Mouse (Mus musculus) neural tube, embryonic 13.5 days (tissue): ENCODE results near the gene 4933411K16Rik. TPM values are rescaled to one million over a fixed set of nuclear protein-coding genes. Genes with fewer than 3 reads are reported as not detected.
A peak's percentile ranks its signal among the peaks of the same experiment; 100 is the strongest.

Experiments used
- ATAC-seq: fragments of 200-750 bp; cut with Nextera tagmentation; 2 replicates; pipeline ENCODE4 v1.8.0; 2017; ENCODE audit warnings: low read depth, mild to moderate bottlenecking, moderate TSS enrichment, moderate library complexity
- H3K27ac ChIP-seq: fragments of 300-500 bp; sonication (generic); replicated peaks from 2 replicates; pipeline ENCODE4 v1.5.1; 2015; ENCODE audit warnings: moderate library complexity, mild to moderate bottlenecking, inconsistent platforms
- H3K27me3 ChIP-seq: fragments of 300-500 bp; sonication (generic); 2 replicates; pipeline ENCODE4 v1.6.1; 2015; ENCODE audit warnings: mild to moderate bottlenecking, inconsistent platforms
- H3K36me3 ChIP-seq: fragments of 300-500 bp; sonication (generic); 2 replicates; pipeline ENCODE4 v1.6.1; 2015; ENCODE audit warnings: mild to moderate bottlenecking, inconsistent platforms
- H3K4me1 ChIP-seq: fragments of 300-500 bp; sonication (generic); replicated peaks from 2 replicates; pipeline ENCODE4 v1.6.1; 2015; ENCODE audit warnings: inconsistent platforms
- H3K4me2 ChIP-seq: fragments of 300-500 bp; sonication (generic); 2 replicates; pipeline ENCODE4 v1.6.1; 2015; ENCODE audit warnings: inconsistent platforms, mild to moderate bottlenecking, moderate library complexity
- H3K4me3 ChIP-seq: fragments of 300-500 bp; sonication (generic); 2 replicates; pipeline ENCODE4 v1.5.1; 2015; ENCODE audit warnings: mild to moderate bottlenecking, inconsistent platforms
- H3K9ac ChIP-seq: fragments of 300-500 bp; sonication (generic); 2 replicates; pipeline ENCODE4 v1.6.1; 2015; ENCODE audit warnings: moderate library complexity, mild to moderate bottlenecking, inconsistent platforms
- H3K9me3 ChIP-seq: fragments of 300-500 bp; sonication (generic); 2 replicates; pipeline ENCODE4 v1.6.1; 2016; ENCODE audit warnings: inconsistent platforms
- WGBS: fragments of 180-500 bp; shearing (Covaris S2); methylation state at CpG from one replicate; pipeline ENCODE4 v1.1.7; 2015; 5-methylcytosine and 5-hydroxymethylcytosine counted together
- polyA plus RNA-seq: library from polyadenylated mRNA; unstranded; fragments of >200 nt; fragmentation: Nextera tagmentation; extraction: Ambion mirVana; gene quantifications from 2 replicates; pipeline ENCODE4 v1.2.1, GENCODE M21; 2015

4933411K16Rik gene
- polyA plus RNA-seq = 0.36 TPM in 1 of 2 replicates, not detected in the other

- Histone ChIP-seq H3K27ac (no peak within 1 kb of the TSS), H3K36me3 (no peaks in the 10 kb centered on the region), H3K9ac (no peak within 1 kb of the TSS), H3K27me3 (no peaks in the 10 kb centered on the region), H3K9me3 (no peaks in the 10 kb centered on the region), H3K4me2 (no peak within 1 kb of the TSS), H3K4me1 (no peaks in the 10 kb centered on the region), H3K4me3 (no peak within 1 kb of the TSS)
- no peak for ATAC-seq
- 77% methylated on average over 4 of the region's 4 CpGs for WGBS
Measured at GRCm38 (mm10) chr19:42051948-42052347, at the start of gene 4933411K16Rik. 4933411K16Rik (plus strand) TSS chr19:42052248.

GRCm38 (mm10) chr19:42004258-42004657 is 47.8 kb upstream of the 4933411K16Rik start:
- Histone ChIP-seq H3K4me2 (no peak overlapping the region), H3K4me1 (peaks cover 4% of the 10 kb centered on the region; the same call in 1 of the 2 replicates), H3K36me3 (no peaks in the 10 kb centered on the region), H3K4me3 (no peak overlapping the region), H3K9me3 (no peaks in the 10 kb centered on the region), H3K27ac (no peak overlapping the region), H3K27me3 (no peaks in the 10 kb centered on the region), H3K9ac (no peak overlapping the region)
- WGBS = 81% methylated on average over 6 of the region's 6 CpGs
- no peak for ATAC-seq

- Histone ChIP-seq H3K27ac (no peak overlapping the region), H3K4me1 (peaks cover under 1% of the 10 kb centered on the region), H3K27me3 (no peaks in the 10 kb centered on the region), H3K4me2 (no peak overlapping the region), H3K9me3 (no peaks in the 10 kb centered on the region), H3K4me3 (no peak overlapping the region), H3K36me3 (no peaks in the 10 kb centered on the region), H3K9ac (no peak overlapping the region)
- ATAC-seq = no peak
- 88% methylated on average over 3 of the region's 3 CpGs for WGBS
Measured at GRCm38 (mm10) chr19:42005616-42006015, 46.4 kb upstream of the 4933411K16Rik start.

- 68% methylated on average over 8 of the region's 8 CpGs for WGBS
- Histone ChIP-seq H3K4me3 (no peak overlapping the region), H3K27me3 (no peaks in the 10 kb centered on the region), H3K9ac (no peak overlapping the region), H3K36me3 (no peaks in the 10 kb centered on the region), H3K4me1 (no peaks in the 10 kb centered on the region; the same call in none of the 2 replicates), H3K4me2 (no peak overlapping the region), H3K9me3 (no peaks in the 10 kb centered on the region), H3K27ac (no peak overlapping the region)
- no peak for ATAC-seq
Measured at GRCm38 (mm10) chr19:42006568-42006967, 45.5 kb upstream of the 4933411K16Rik start.

GRCm38 (mm10) chr19:42008586-42008985 is 43.5 kb upstream of the 4933411K16Rik start:
- H3K27ac ChIP-seq = no peak overlapping the region
- no peaks in the 10 kb centered on the region for H3K36me3 ChIP-seq
- whole genome bisulfite sequencing = 55% methylated on average over 3 of the region's 3 CpGs
- H3K27me3 ChIP-seq = no peaks in the 10 kb centered on the region
- no peak overlapping the region for H3K4me3 ChIP-seq
- H3K9me3 ChIP-seq = no peaks in the 10 kb centered on the region
- ATAC-seq = no peak
- H3K4me1 ChIP-seq = no peaks in the 10 kb centered on the region; the same call in none of the 2 replicates
- no peak overlapping the region for H3K4me2 ChIP-seq
- H3K9ac ChIP-seq = no peak overlapping the region

- H3K9me3 ChIP-seq = no peaks in the 10 kb centered on the region
- H3K9ac ChIP-seq = no peak overlapping the region
- no peak overlapping the region for H3K4me2 ChIP-seq
- H3K4me3 ChIP-seq = no peak overlapping the region
- H3K36me3 ChIP-seq = no peaks in the 10 kb centered on the region
- 56% methylated on average over 7 of the region's 7 CpGs for WGBS
- no peaks in the 10 kb centered on the region for H3K27me3 ChIP-seq
- no peaks in the 10 kb centered on the region; the same call in none of the 2 replicates for H3K4me1 ChIP-seq
- H3K27ac ChIP-seq = no peak overlapping the region
- no peak for ATAC-seq
Measured at GRCm38 (mm10) chr19:42009067-42009466, 43.0 kb upstream of the 4933411K16Rik start.

- Histone ChIP-seq H3K27me3 (no peaks in the 10 kb centered on the region), H3K36me3 (no peaks in the 10 kb centered on the region), H3K27ac (no peak overlapping the region), H3K4me1 (no peaks in the 10 kb centered on the region; the same call in none of the 2 replicates), H3K9ac (no peak overlapping the region), H3K4me2 (no peak overlapping the region), H3K9me3 (no peaks in the 10 kb centered on the region), H3K4me3 (no peak overlapping the region)
- ATAC-seq = no peak
- WGBS = 52% methylated on average over 4 of the region's 4 CpGs
Measured at GRCm38 (mm10) chr19:42010436-42010835, 41.6 kb upstream of the 4933411K16Rik start.

GRCm38 (mm10) chr19:42011123-42011522 is 40.9 kb upstream of the 4933411K16Rik start:
- Histone ChIP-seq H3K9me3 (no peaks in the 10 kb centered on the region), H3K27me3 (no peaks in the 10 kb centered on the region), H3K9ac (no peak overlapping the region), H3K4me1 (no peaks in the 10 kb centered on the region; the same call in none of the 2 replicates), H3K4me2 (no peak overlapping the region), H3K4me3 (no peak overlapping the region), H3K36me3 (no peaks in the 10 kb centered on the region), H3K27ac (no peak overlapping the region)
- ATAC-seq = no peak
- 87% methylated on average over 7 of the region's 7 CpGs for WGBS

GRCm38 (mm10) chr19:42014231-42014825 is 37.7 kb upstream of the 4933411K16Rik start:
- Histone ChIP-seq H3K4me1 (peaks cover 10% of the 10 kb centered on the region), H3K4me2 (no peak overlapping the region), H3K36me3 (no peaks in the 10 kb centered on the region), H3K9ac (no peak overlapping the region), H3K27ac (no peak overlapping the region), H3K9me3 (no peaks in the 10 kb centered on the region), H3K4me3 (no peak overlapping the region), H3K27me3 (no peaks in the 10 kb centered on the region)
- no peak for ATAC-seq
- 86% methylated on average over 3 of the region's 3 CpGs for WGBS

GRCm38 (mm10) chr19:42015001-42015400 is 37.0 kb upstream of the 4933411K16Rik start:
- Histone ChIP-seq H3K27me3 (no peaks in the 10 kb centered on the region), H3K36me3 (no peaks in the 10 kb centered on the region), H3K9ac (no peak overlapping the region), H3K4me2 (no peak overlapping the region), H3K9me3 (no peaks in the 10 kb centered on the region), H3K4me1 (peaks cover 10% of the 10 kb centered on the region), H3K27ac (no peak overlapping the region), H3K4me3 (no peak overlapping the region)
- 89% methylated on average over 6 of the region's 6 CpGs for WGBS
- ATAC-seq = no peak

- Histone ChIP-seq H3K4me2 (no peak overlapping the region), H3K27me3 (no peaks in the 10 kb centered on the region), H3K27ac (no peak overlapping the region), H3K4me3 (no peak overlapping the region), H3K9me3 (no peaks in the 10 kb centered on the region), H3K36me3 (no peaks in the 10 kb centered on the region), H3K9ac (no peak overlapping the region), H3K4me1 (peaks cover 11% of the 10 kb centered on the region)
- WGBS = 52% methylated on average over 4 of the region's 4 CpGs
- ATAC-seq = no peak
Measured at GRCm38 (mm10) chr19:42016251-42016650, 35.8 kb upstream of the 4933411K16Rik start.

- Histone ChIP-seq H3K9ac (no peak overlapping the region), H3K4me3 (no peak overlapping the region), H3K4me1 (peaks cover 16% of the 10 kb centered on the region), H3K9me3 (no peaks in the 10 kb centered on the region), H3K27me3 (no peaks in the 10 kb centered on the region), H3K4me2 (no peak overlapping the region), H3K36me3 (no peaks in the 10 kb centered on the region), H3K27ac (peak overlapping the region; percentile 71; the same call in 1 of the 2 replicates)
- no peak for ATAC-seq
- WGBS = 56% methylated on average over 5 of the region's 5 CpGs
Measured at GRCm38 (mm10) chr19:42016840-42017239, 35.2 kb upstream of the 4933411K16Rik start.
